Mouse (Mus musculus) embryo, embryonic 11 days (tissue): ENCODE results near the gene Zkscan6.

Source experiments
- DNase-seq: peaks from one replicate; pipeline ENCODE4 v3.0.0-alpha.2; 2015

The Zkscan6 gene

GRCm38 (mm10) chr11:65814381-65814780 lies 7.4 kb downstream of the Zkscan6 start:
- no peak for DNase-seq

DNA sequence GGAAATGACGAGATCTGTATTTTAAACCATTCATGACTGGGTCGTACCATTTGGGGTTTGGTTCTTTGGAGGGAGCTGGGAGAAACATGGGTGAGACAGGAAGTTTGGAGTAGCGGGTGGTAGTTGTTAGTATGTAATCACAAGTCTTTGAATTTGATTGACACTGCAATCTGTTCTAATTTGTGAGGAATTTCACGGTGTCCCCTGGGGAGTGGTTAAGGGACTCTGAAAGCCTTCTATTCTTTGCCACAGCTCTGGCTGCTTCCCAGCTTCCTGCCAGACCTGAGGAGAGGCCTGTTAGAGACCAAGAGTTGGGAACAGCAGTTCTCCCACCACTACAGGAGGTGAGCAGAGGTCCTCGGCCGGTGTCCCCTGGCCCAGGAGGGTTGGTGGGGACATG lies 9.3 kb downstream of the Zkscan6 start:
- DNase-seq: peak; percentile 22

- DNase-seq: no peak
These were observed 11.2 kb downstream of the Zkscan6 start for GRCm38 (mm10) chr11:65818193-65818592.

DNA sequence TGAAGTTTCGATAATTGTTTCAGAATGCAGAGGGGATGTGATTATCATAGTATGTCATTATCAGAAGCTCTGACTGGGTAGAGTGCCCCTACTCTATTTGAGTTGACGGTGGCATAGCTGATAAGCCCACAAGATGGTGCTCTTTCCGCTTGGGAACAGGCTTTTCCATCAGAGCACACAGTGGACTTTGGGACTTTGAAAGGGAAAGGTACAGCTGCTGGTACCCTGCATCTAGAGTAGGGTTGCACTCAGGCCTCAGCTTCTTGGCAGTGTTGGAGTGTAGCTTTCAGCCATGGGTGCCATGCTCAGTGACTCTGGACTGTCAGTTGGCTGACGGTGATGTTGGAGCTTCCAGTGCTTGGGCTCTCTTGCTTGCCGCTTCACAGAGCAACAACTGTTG lies 13.3 kb downstream of the Zkscan6 start:
- peak; percentile 44 for DNase-seq

DNA sequence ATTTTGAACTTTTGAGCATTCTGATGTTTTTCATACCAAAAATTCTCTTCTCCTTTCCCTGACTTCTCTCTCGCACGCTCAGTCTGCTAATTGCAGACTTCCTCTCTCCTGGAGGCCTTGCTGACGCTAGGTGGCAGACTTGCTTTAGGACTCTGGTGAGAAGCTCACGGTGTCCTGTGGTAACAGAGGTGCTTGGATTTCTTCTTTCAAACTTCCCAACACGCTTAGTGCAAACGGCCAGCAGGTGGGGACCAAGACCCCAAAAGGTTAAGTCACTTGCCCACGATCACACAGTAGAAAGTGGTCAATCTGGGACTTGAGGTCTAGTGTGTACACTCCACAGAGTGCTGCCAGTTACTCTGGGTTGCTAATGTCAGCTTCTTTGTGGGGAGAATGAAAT lies 13.9 kb downstream of the Zkscan6 start:
- DNase-seq: peak; percentile 89

DNA sequence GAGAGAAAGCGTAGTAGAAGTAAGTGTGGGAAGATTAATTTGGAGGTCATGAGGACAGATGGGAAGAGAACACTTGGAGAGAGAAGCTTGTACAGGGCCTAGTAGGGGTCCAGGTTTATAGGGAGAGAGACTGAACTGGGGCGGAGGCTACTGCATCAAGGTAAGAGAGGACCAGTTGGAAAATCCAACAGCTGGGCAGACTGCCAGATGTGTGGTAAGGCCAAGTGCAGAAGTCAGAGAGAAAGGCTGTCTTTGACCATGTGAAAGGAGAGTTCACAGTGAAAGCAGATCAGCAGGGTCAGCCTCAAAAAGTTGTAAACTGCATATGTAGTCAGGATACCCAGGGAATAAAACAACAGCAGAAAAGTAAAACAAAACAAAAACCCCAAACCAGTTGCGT lies 17.6 kb downstream of the Zkscan6 start:
- DNase-seq: no peak

DNA sequence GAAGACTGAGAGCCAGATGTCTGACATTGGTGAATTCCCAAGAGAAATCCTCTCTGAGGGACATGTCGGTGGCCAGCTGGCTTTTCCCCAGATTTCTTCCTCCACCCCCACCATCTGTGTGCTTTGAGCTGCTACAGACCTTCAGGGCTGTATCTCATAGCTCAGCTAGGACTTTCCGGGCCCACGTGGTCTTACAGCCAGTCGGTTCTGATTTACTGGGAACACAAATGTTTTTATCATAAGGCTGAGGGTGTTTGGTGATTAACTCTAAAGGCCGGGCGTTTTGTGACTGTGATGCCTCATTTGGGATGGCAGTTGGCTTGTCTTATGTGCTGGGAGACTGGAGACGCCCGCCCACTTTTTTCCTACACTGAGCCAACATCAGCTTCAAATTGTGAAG lies 32.0 kb downstream of the Zkscan6 start:
- DNase-seq: peak; percentile 6

DNA sequence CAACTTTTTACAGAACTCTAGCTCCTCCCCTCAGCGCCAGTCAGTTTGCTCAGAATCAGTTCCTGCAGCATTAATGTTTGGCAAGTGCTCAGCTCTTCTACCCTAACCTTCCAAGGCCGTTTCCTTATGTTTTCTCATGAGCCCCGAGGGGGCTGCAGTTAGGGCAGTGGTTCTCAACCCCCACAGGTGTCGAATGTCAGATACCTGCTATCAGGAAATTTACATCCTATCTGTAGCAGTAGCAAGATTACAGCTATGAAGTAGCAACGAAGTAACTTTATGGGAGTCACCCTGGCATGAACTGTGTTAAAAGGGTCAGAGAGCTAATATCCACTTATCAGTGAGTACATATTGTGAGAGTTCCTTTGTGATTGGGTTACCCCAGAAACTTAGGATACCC lies 39.5 kb downstream of the Zkscan6 start:
- no peak for DNase-seq

GRCm38 (mm10) chr11:65852066-65852465 lies 45.1 kb downstream of the Zkscan6 start:
- peak; percentile 49 for DNase-seq

DNA sequence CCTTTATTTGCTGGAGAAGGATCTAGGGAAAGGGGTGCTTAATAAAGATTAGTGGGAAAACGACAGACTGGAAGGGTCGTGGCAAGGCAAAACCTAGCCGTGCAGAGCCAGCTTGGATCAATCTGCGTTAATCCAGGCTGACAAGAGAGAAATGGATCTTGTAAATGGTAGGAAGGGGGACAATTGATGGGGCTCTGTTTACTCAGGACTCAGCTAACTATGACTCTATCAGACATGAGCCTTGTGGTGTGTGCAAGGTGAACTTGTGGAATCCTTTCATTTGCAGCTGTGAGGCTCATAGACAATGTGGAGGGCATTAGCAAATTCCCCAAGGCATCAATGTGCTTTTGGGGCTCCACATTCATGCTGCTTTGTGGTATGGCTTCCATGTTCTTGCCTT lies 54.5 kb downstream of the Zkscan6 start:
- peak; percentile 3 for DNase-seq

- DNase-seq: no peak
These were observed 70.3 kb downstream of the Zkscan6 start for GRCm38 (mm10) chr11:65877146-65877775.
